Mouse (Mus musculus): ENCODE measurements around the gene Aldh16a1.
"Not testable (repeated sequence)": the region's sequence is repeated elsewhere in the genome, so short reads cannot be mapped to it uniquely, and the experiment has no call there.

The Aldh16a1 gene

DNA sequence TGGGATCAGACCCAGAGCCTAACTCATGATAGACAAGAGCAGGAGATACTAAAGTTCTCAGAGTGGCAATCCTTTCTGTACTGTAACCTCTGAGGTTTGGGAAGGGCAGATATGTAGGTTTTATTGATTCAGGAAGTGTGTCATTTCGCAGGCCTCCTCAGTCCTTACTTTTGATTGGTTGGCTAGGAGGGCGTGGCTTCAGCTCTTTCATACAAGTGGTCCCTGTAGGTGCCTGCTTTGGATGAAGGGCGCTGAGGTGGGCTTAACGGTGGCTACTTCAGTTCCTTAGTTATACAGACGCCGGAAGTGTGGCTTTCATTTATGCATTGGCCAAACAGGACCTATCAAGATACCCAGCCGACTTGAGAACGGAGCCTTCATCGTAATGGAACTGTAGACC is 1.2 kb upstream of the Aldh16a1 start:
- no peak for DNase-seq

GRCm38 (mm10) chr7:45154993-45155514 is 670 bp upstream of the Aldh16a1 start:
- peak; percentile 66 to 70 for DNase-seq

DNA sequence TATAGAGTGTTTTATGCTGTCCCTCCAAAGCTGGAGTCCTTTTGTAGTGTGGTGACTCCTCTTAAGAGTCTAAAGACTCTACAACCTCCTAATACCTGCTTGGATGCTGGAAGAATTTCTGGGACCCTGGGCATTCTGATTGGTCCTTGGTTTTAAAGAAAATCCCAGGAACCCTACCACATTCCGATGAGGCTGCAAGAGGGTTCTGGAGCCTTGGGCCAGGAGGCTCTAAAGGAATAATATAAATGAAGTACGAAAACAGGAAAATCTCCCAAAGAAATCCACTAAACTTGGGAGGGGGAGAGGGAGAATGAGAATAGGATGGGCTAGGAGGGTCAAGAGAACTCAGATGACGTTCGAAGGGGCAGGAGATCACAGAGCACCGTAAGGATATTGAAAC is 798 bp downstream of the Aldh16a1 start:
- no peak for DNase-seq

GRCm38 (mm10) chr7:45153052-45153451 is 1.3 kb downstream of the Aldh16a1 start:
- not testable (repeated sequence) for DNase-seq

DNA sequence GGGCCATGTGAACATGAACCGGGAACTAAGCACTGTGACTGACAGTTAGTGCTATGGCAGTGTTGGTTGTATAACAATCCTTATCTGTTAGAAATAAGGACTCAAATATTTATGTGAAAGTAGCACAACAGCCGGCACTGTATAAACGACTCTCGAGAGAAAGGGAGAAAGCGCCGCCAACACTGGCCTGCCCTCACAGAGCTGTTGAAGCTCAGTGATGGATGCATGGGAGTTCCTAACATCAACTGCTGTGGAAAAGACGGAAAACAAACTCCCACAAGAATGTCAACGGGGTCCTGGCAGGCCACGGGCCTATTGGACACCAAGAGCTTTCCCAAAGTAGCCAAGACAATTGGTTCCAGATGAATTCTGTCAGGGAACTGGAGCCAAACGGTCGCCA is 3.1 kb downstream of the Aldh16a1 start:
- DNase-seq = no peak

DNA sequence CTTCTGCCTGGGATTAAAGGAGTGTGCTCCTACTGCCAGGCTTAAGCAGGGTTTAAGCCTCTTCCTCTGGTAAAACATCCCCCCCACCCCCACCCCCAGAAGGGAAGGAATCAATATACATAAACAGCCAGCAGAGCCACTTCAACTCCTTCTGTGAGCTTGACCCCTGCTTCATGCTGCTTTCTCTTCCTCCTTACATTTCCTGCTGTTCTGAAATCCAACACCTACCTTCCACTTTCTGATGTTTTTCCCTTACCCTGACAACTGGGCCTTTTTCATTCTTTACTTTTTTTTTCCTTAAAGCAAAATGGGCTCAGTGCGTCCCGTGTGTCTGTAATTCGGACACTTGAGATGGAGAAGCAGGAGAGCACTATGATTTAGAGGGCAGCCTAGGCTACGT is 4.1 kb downstream of the Aldh16a1 start:
- DNase-seq = no peak

DNA sequence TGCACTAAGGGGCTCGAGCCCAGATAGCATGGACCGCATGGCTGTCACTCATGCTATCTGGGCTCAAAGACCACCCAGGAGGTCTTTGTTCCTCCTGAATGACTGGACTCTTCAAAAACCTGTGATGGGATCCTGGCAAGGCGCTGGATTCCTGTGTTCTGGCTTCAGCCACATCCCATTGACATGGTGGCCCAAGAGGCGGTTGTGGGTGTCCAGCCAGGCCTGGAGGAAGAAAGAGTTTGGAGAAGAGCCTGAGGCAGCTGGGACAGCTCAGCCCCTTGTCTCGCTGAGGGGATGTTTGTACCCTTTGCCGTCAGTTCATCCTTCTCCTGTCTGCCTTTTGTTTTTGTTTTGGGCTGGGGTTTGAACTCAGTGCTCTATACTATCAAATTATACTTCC is 4.8 kb downstream of the Aldh16a1 start:
- DNase-seq = no peak

- DNase-seq = no peak
These were observed 5.8 kb downstream of the Aldh16a1 start for GRCm38 (mm10) chr7:45148534-45149098.

GRCm38 (mm10) chr7:45147899-45148298 is 6.5 kb downstream of the Aldh16a1 start:
- no peak for DNase-seq

DNA sequence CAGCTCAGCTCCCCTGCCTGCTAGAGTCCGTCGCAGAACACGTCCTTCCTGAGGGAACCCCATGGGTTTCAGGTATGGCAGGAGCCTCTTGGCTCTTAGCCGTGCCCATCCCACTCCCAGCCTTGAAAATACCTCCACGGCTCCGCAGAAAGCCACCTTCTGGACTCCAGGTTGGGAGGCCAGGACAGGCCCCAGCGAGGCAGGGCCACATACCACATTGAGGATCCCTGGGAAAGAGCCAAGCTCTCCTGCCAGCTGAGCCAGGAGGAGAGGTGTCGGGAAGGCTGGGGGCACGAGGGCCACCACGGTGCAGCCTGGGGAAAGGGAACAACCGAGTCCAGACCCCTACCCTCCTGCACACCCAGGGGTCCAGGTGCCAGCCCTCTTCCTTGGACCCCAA is 7.1 kb downstream of the Aldh16a1 start:
- no peak for DNase-seq

DNA sequence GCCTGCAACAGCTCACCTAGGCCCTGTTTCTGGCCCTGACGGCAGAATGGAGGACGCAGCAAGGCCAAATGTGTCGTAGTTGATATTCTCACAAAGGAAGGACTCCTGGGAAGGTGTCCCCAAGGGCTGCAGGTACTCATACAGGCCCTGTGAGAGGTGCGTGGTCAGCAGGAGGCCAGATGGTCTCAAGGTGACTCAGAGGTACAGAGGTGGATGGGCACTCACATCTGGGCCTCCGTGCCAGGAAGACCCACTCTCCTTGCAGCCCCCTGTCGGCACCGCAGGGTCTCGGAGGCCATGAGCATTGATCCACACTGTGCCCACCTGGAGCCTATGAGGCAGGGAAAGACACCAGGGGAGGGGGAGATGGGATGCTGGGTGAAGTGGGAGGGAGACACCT is 8.9 kb downstream of the Aldh16a1 start:
- DNase-seq = no peak

DNA sequence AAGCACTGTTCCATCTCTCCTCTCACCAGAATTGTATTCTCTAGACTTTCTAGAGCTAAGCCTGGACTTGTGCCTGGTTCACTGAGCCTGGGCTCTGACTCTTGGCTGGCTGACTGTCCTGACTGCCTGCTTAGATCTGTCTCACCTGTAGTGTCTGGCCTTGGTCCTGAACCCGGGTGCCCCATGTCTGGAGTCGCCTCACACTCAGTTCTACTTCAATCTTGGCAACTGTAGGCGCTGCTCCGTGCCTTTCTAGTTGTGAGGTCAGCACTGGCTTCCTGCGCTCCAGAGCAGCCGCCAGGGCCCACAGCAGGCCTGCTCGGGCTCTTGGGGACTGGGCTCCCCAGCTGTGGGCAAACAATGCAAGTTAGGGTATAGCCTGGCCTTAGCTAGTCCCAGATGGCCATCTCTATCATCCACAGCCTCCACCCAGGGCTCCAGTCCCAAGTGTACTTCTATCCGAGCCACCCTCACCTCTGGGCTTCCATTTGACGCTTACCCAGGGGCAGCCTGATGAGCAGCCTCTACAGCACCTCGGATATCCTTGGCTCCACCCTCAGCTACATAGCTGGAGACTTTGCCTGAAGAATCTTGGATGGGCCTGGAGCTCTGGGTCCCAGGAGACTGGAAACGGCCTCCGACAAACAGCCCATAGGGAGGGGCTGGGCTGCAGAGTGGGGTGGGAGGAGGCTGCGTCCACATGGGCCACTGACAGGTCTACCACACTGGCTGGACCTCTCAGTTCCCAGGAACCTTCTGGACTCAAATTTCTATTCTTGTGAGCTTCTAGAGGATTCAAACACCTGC is 9.8 kb downstream of the Aldh16a1 start:
- DNase-seq = no peak

GRCm38 (mm10) chr7:45141914-45142313 is 12.5 kb downstream of the Aldh16a1 start:
- DNase-seq = no peak

- DNase-seq = no peak
These were observed 13.1 kb downstream of the Aldh16a1 start for GRCm38 (mm10) chr7:45141319-45141718.

- DNase-seq = no peak
These were observed 14.3 kb downstream of the Aldh16a1 start for GRCm38 (mm10) chr7:45139904-45140723.

DNA sequence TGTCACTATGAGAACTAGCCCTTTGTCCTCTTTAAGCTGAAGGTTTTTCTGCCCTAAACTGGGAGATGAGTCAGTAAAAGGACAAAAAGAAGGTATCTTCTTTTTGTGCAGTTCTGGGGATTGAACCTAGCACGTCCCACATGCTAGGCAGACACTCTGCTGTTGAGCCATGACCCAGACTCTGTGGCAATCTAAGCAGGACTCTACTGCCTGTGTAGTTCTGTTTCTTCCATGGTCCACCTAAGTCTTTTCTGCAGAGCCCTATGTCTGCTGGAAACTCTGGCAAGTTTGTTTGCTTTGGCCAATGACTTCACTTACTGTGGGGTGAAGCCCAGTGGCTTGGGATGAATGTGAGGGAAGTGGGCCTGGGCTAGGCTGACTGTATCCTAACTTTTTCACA is 16.0 kb downstream of the Aldh16a1 start:
- DNase-seq = no peak

GRCm38 (mm10) chr7:45137171-45138006 is 17.0 kb downstream of the Aldh16a1 start:
- DNase-seq = no peak

- DNase-seq = peak; percentile 91 to 94
These were observed 18.3 kb downstream of the Aldh16a1 start, which contains the start of the genes Gm45713 and Flt3l for GRCm38 (mm10) chr7:45135993-45136567. Gene Gm45713 (minus strand): TSS chr7:45136231. Gene Flt3l (minus strand): TSS chr7:45136432.

- DNase-seq = no peak
These were observed 19.0 kb downstream of the Aldh16a1 start for GRCm38 (mm10) chr7:45135370-45135769.

DNA sequence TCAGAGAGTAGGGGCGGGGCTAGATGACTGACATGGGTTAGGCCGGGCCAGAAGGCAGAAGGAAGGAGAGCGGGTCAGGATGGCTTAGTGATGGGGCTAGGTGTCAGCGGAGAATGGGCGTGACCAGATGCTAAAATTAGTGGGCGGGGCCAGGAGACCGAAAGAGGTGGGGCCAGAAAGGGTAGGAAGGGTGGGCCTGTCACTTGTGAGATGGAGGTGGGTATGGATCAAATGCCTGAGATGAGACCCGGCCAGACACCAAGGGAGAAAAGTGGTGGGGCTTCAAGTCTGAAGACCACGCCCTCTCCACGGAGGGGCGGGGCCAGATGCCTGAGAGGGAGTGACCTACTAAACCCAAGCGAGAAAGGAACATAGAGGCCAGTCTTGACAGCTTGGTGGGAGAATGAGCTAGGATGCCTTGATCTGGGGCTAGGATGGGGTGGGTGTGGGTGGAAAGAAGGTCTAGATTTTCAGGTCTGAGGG is 19.8 kb downstream of the Aldh16a1 start:
- DNase-seq = no peak

GRCm38 (mm10) chr7:45133446-45134159 is 20.8 kb downstream of the Aldh16a1 start:
- no peak for DNase-seq
